Mouse (Mus musculus): ENCODE data around the gene Ndufb4. TPM values are rescaled to one million over a fixed set of nuclear protein-coding genes. Genes with fewer than 3 reads are reported as not detected.
"Not testable (repeated sequence)": the region's sequence is repeated elsewhere in the genome, so short reads cannot be mapped to it uniquely, and the experiment has no call there.

The Ndufb4 gene
- polyA plus RNA-seq (2015; fragmentation: Nextera tagmentation; extraction: Ambion mirVana): 58.4 and 58.8 TPM in 2 replicates

- Histone ChIP-seq H3K27ac (peak within 1 kb of the TSS; percentile 84), H3K36me3 (0 out of 2 replicates have a peak, but pooled peaks cover 2% of the 10 kb centered on the region), H3K4me3 (replicated peaks) (peak within 1 kb of the TSS; percentile 76), H3K27me3 (no peaks in the 10 kb centered on the region), H3K9ac (replicated peaks) (peak within 1 kb of the TSS; percentile 88), H3K4me1 (replicated peaks) (peaks cover 48% of the 10 kb centered on the region), H3K9me3 (no peaks in the 10 kb centered on the region), H3K4me2 (replicated peaks) (peak within 1 kb of the TSS; percentile 77)
- under 1% methylated on average over 52 of the region's 58 CpGs for WGBS
- ATAC-seq: peak; percentile 93
Observed at GRCm38 (mm10) chr16:37653731-37654657, at the start of gene Ndufb4. TSS of gene Ndufb4 (minus strand) at chr16:37654453.

GRCm38 (mm10) chr16:37703884-37704283, 49.6 kb upstream of the Ndufb4 start:
- H3K4me1 ChIP-seq (replicated peaks): peaks cover 12% of the 10 kb centered on the region
- 81% methylated on average over 5 of the region's 5 CpGs for WGBS
- H3K27me3 ChIP-seq: no peaks in the 10 kb centered on the region; the same call in 1 of the 2 replicates
- H3K4me2 ChIP-seq (replicated peaks): no peak overlapping the region
- no peak overlapping the region for H3K27ac ChIP-seq
- no peaks in the 10 kb centered on the region for H3K36me3 ChIP-seq
- H3K4me3 ChIP-seq (replicated peaks): no peak overlapping the region
- no peak overlapping the region for H3K9ac ChIP-seq (replicated peaks)
- peaks cover under 1% of the 10 kb centered on the region; the same call in 1 of the 2 replicates for H3K9me3 ChIP-seq
- no peak for ATAC-seq

- H3K27ac ChIP-seq; H3K9me3 ChIP-seq; H3K4me3 ChIP-seq (replicated peaks); H3K4me2 ChIP-seq (replicated peaks); H3K36me3 ChIP-seq; H3K27me3 ChIP-seq; H3K4me1 ChIP-seq (replicated peaks); ATAC-seq; H3K9ac ChIP-seq (replicated peaks): not testable (repeated sequence)
Observed at GRCm38 (mm10) chr16:37700071-37700470, 45.8 kb upstream of the Ndufb4 start.

- peaks cover 3% of the 10 kb centered on the region; the same call in 1 of the 2 replicates for H3K9me3 ChIP-seq
- H3K27me3 ChIP-seq: no peaks in the 10 kb centered on the region
- ATAC-seq: no peak
- 94% methylated on average over 6 of the region's 6 CpGs for WGBS
- H3K4me3 ChIP-seq (replicated peaks): no peak overlapping the region
- H3K4me2 ChIP-seq (replicated peaks): no peak overlapping the region
- no peaks in the 10 kb centered on the region for H3K36me3 ChIP-seq
- no peak overlapping the region for H3K9ac ChIP-seq (replicated peaks)
- H3K27ac ChIP-seq: no peak overlapping the region
- no peaks in the 10 kb centered on the region for H3K4me1 ChIP-seq (replicated peaks)
Observed at GRCm38 (mm10) chr16:37698767-37699166, 44.5 kb upstream of the Ndufb4 start.

GRCm38 (mm10) chr16:37697271-37697670, 43.0 kb upstream of the Ndufb4 start:
- no peaks in the 10 kb centered on the region for H3K4me1 ChIP-seq (replicated peaks)
- no peaks in the 10 kb centered on the region for H3K36me3 ChIP-seq
- H3K9ac ChIP-seq (replicated peaks): no peak overlapping the region
- no peak for ATAC-seq
- H3K27me3 ChIP-seq: no peaks in the 10 kb centered on the region
- WGBS: 85% methylated on average over 5 of the region's 5 CpGs
- H3K4me3 ChIP-seq (replicated peaks): no peak overlapping the region
- H3K27ac ChIP-seq: no peak overlapping the region
- H3K9me3 ChIP-seq: peaks cover 3% of the 10 kb centered on the region; the same call in 1 of the 2 replicates
- H3K4me2 ChIP-seq (replicated peaks): no peak overlapping the region

GRCm38 (mm10) chr16:37690932-37691730, 36.9 kb upstream of the Ndufb4 start:
- no peak for ATAC-seq
- Histone ChIP-seq H3K36me3 (no peaks in the 10 kb centered on the region), H3K27ac (no peak overlapping the region), H3K4me3 (replicated peaks) (no peak overlapping the region), H3K27me3 (no peaks in the 10 kb centered on the region), H3K4me1 (replicated peaks) (peaks cover 13% of the 10 kb centered on the region), H3K9ac (replicated peaks) (no peak overlapping the region), H3K9me3 (no peaks in the 10 kb centered on the region), H3K4me2 (replicated peaks) (no peak overlapping the region)
- 87% methylated on average over 12 of the region's 12 CpGs for WGBS

- Histone ChIP-seq H3K9me3 (no peaks in the 10 kb centered on the region), H3K36me3 (no peaks in the 10 kb centered on the region), H3K27ac (no peak overlapping the region), H3K9ac (replicated peaks) (no peak overlapping the region), H3K4me3 (replicated peaks) (no peak overlapping the region), H3K4me1 (replicated peaks) (peaks cover 20% of the 10 kb centered on the region), H3K4me2 (replicated peaks) (no peak overlapping the region), H3K27me3 (no peaks in the 10 kb centered on the region)
- 84% methylated on average over 6 of the region's 6 CpGs for WGBS
- ATAC-seq: no peak
Observed at GRCm38 (mm10) chr16:37690465-37690864, 36.2 kb upstream of the Ndufb4 start.

GRCm38 (mm10) chr16:37689934-37690333, 35.7 kb upstream of the Ndufb4 start:
- H3K4me1 ChIP-seq (replicated peaks): peaks cover 23% of the 10 kb centered on the region
- WGBS: 81% methylated on average over 10 of the region's 10 CpGs
- no peaks in the 10 kb centered on the region for H3K36me3 ChIP-seq
- no peak overlapping the region for H3K4me2 ChIP-seq (replicated peaks)
- no peaks in the 10 kb centered on the region for H3K27me3 ChIP-seq
- H3K27ac ChIP-seq: no peak overlapping the region
- H3K4me3 ChIP-seq (replicated peaks): no peak overlapping the region
- no peaks in the 10 kb centered on the region for H3K9me3 ChIP-seq
- ATAC-seq: no peak
- no peak overlapping the region for H3K9ac ChIP-seq (replicated peaks)

- ATAC-seq: no peak
- 81% methylated on average over 8 of the region's 8 CpGs for WGBS
Observed at GRCm38 (mm10) chr16:37689251-37689926, 35.1 kb upstream of the Ndufb4 start.

GRCm38 (mm10) chr16:37688181-37688580, 33.9 kb upstream of the Ndufb4 start:
- Histone ChIP-seq H3K9me3 (no peaks in the 10 kb centered on the region), H3K4me2 (replicated peaks) (no peak overlapping the region)
- WGBS: 78% methylated on average over 2 of the region's 2 CpGs

More at GRCm38 (mm10) chr16:37689251-37689926, 35.1 kb upstream of the Ndufb4 start:
- Histone ChIP-seq H3K4me2 (replicated peaks) (no peak overlapping the region), H3K4me1 (replicated peaks) (peaks cover 25% of the 10 kb centered on the region), H3K27me3 (no peaks in the 10 kb centered on the region), H3K36me3 (no peaks in the 10 kb centered on the region), H3K27ac (no peak overlapping the region), H3K9me3 (no peaks in the 10 kb centered on the region), H3K9ac (replicated peaks) (no peak overlapping the region), H3K4me3 (replicated peaks) (no peak overlapping the region)

GRCm38 (mm10) chr16:37687301-37687980, 33.2 kb upstream of the Ndufb4 start:
- WGBS: 80% methylated on average over 14 of the region's 14 CpGs
- no peak for ATAC-seq
- Histone ChIP-seq H3K27ac (0 out of 2 replicates have a peak overlapping the region, but pooled peaks have one; percentile 90), H3K36me3 (no peaks in the 10 kb centered on the region), H3K4me3 (replicated peaks) (no peak overlapping the region), H3K4me2 (replicated peaks) (no peak overlapping the region), H3K9ac (replicated peaks) (no peak overlapping the region), H3K27me3 (no peaks in the 10 kb centered on the region), H3K9me3 (no peaks in the 10 kb centered on the region), H3K4me1 (replicated peaks) (peaks cover 44% of the 10 kb centered on the region)

More at GRCm38 (mm10) chr16:37688181-37688580, 33.9 kb upstream of the Ndufb4 start:
- H3K27me3 ChIP-seq: no peaks in the 10 kb centered on the region
- ATAC-seq: no peak
- no peak overlapping the region for H3K9ac ChIP-seq (replicated peaks)
- H3K36me3 ChIP-seq: no peaks in the 10 kb centered on the region
- H3K27ac ChIP-seq: no peak overlapping the region
- no peak overlapping the region for H3K4me3 ChIP-seq (replicated peaks)
- peaks cover 38% of the 10 kb centered on the region for H3K4me1 ChIP-seq (replicated peaks)

Data from midbrain, embryonic 13.5 days (tissue).